Mouse (Mus musculus) Patski (cell line): ENCODE measurements around the gene Lhpp. TPM values are rescaled to one million over a fixed set of nuclear protein-coding genes. Genes with fewer than 3 reads are reported as not detected.
A peak's percentile ranks its signal among the peaks of the same experiment; 100 is the strongest.

Experiments
- ATAC-seq: fragments of 100-300 bp; one replicate; pipeline ENCODE4 v1.8.0; 2021
- CTCF ChIA-PET: fragments of 350-600 bp; sonication (Branson Sonifier 250); formaldehyde crosslinking; loops from one replicate; lab custom pipeline; 2022; ENCODE audit warnings: inconsistent platforms; lab: Charles Lee
- POLR2A ChIA-PET: fragments of 350-600 bp; sonication (Branson Sonifier 250); formaldehyde crosslinking; loops from one replicate; lab custom pipeline; 2022; ENCODE audit warnings: antibody characterized with exemption, inconsistent platforms; lab: Charles Lee
- DNase-seq: peaks from one replicate; pipeline ENCODE4 v3.0.0-alpha.2; 2011; ENCODE audit warnings: low read depth, low spot score
- H3K27me3 ChIP-seq: fragments of 371-371 bp; one replicate; pipeline ENCODE4 v1.5.1; 2021
- CTCF ChIP-seq: fragments of 100-300 bp; IDR thresholded peaks from one replicate; pipeline ENCODE4 v1.5.1; 2021
- in situ Hi-C: fragments of 300-500 bp; cut with MboI; formaldehyde crosslinking; loops from 3 replicates; pipeline ENCODE4 v1.11.1; 2018; ENCODE audit warnings: low pct_unique_long_range_greater_than_20kb, mixed read lengths
- polyA plus RNA-seq: library from polyadenylated mRNA; unstranded; gene quantifications from one replicate; pipeline ENCODE4 v1.2.3, GENCODE M21; 2021

Lhpp gene
- polyA plus RNA-seq, 1 experiment from 2014 or later = 23.6 TPM

DNA sequence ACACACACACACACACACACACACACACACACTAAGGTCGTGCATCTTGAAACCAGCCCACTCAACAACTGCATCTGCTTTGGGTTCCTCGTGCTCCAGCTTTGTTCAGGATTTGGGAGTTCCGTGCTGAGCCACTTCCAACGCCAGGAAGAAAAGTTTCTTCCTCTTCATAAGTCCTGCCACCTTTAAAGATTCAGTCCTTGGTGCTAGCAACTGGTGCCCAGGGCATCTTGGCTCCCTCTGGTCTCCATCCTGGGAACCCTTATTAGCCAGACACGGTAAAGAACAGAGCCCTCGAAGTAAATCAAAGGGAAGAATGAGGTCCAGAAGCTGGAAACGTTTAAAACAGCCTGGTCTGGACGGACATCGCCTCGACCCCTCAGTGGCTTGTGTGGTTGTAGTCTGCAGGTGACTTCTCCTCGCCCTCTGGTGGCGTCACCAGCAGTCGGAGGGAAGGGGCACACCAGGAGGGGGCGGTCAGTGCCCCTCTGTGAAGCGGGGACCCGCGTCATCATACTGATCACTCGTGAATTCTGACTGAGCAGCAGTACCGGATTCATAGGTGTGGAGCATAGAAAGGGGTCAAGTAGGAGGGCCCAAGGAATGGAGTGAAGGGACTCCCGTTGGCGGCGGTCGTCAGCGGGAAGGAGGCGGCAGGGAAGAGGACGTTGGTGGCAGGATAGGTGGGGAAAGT, 13.7 kb upstream of the Lhpp start:
- TF ChIP-seq CTCF = no peak
- ChIA-PET CTCF (no interaction called here), POLR2A (interaction anchor here (0.7 kb wide), 1 partner anchor 1258 kb away, joined by 3 read pairs; no protein-coding TSS in a partner anchor)
- in situ Hi-C loops = no loop called here
- no peaks in the 10 kb centered on the region for H3K27me3 ChIP-seq
- ATAC-seq (no peak), DNase-seq (no peak)

DNA sequence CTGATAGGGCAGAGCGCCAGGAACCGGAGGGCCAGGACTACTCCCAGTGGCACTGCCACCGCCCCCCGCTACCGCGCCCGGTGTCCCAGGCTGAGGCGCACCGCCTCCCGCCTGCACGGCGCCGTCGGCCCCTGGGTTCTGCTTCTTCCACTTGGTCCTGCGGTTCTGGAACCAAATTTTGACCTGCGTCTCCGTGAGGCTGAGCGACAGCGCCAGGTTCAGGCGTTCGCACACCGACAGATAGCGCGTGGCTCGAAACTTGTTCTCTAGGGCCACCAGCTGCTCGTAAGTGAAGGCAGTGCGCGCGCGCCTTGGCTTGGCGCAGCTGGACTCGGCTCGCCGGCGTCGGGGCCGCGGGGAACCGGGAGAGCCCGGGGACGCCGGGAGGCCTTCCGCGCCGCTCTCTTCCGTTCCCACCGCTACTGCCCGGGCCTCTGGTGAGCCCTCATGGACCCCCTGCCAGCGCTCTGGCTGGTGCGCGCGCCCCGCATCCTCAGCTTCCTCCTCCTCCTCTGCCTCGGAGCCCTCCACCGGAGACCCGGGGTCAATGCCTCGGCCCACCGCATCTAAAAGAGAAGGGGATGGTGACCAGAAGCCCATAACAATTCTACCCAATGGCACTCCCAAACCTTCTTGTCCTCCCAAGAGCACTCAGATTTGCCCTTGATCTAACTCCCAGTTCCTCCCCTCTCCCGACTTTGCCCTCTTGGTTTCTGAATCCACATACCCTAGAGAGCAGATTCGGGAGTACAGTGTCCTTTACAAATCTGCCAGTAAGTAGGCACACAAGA, 13.0 kb upstream of the Lhpp start:
- no peaks in the 10 kb centered on the region for H3K27me3 ChIP-seq
- in situ Hi-C loops = no loop called here
- no peak for TF ChIP-seq CTCF
- CTCF ChIA-PET = no interaction called here
- DNase-seq (no peak), ATAC-seq (no peak)
- POLR2A ChIA-PET = no interaction called here

DNA sequence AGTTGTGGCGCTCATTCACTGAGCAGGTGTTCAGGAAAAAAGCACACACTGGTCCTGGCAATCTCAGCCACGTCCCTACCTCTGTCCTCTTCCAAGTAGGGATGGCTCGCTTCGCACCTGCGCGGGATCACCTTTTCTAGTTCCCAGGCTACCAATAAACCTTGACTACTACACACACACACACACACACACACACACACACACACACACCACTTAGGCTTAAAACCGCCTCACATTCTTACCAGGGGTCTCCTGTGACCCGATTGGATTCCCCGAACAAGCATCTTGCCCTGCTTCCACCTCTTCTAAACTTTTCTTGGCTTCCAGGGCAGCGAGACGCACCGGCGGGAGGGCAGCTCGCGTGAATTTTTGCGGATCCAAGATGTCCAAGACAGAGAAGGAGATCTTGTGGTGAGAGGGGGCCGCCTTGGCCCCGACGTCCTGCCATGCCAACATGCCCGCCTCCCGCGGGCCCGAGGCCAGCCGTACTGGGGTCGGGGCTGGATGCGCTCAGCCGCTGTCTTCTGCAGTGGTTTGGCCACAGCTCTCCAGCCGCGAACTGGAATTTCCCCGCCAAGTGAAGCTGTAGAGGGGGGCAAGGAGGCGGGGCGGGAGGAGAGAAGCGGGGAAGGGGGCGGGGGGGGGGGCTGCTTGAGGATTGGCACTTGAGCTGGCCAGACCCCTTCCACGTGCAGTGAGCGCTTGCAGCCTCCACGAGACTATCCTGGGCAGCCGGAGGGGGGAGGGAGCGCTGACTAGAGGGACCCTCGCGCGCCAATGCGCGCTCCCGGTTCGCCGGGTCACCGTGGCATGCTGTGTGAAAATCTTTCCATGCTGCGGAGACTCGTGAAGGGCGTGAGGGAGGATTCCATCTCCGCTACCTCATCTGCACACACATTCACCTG, 11.1 kb upstream of the Lhpp start, which contains the start of gene Nkx1-2:
Gene Nkx1-2, minus strand, starts transcription at position 567 of the 905 bp plus-strand sequence.
- in situ Hi-C loops = no loop called here
- CTCF ChIA-PET = no interaction called here
- DNase-seq (no peak), ATAC-seq (peak; percentile 29)
- POLR2A ChIA-PET = no interaction called here
- TF ChIP-seq CTCF = no peak
- H3K27me3 ChIP-seq = no peaks in the 10 kb centered on the region

DNA sequence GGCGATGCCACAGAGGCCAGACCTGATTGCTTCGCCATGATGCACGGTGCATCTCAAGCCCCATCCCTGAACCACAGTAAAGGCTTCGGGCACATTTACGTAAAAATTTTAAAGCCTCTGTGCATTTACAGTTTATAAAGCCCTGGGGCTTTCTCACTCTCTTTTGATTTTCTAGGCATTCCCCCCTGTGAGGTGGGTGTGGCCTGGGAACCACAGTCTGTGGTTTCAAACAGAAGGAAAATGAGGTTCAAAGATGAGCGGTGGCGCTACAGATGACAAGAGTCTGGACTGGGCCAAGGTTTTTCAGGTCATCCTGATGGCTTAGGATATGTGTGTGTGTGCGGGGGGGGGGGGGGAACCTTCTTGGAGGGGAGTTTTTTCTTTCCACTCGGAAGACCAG, 10.4 kb upstream of the Lhpp start:
- in situ Hi-C loops = no loop called here
- no peak for DNase-seq
- CTCF ChIA-PET = no interaction called here

DNA sequence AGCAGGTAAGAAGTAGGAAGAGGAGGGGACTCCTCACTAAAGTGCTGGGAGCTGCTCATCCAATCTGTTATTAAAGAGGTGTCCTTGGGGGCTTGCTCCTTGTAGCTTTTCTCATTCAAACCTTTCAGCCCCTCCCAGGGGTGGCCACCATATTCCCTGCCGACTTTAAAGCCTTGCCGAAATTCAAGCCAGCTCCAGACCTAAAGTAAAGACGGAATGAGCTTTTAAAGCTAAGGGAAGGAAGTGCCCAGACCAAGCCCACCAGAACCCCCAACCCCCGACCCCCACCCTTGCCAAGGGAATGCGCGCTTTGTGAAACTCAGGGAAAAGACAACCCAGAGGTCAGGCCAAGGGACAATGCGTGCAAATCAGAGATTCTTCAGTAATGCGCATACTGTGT, 9.5 kb upstream of the Lhpp start:
- in situ Hi-C loops = no loop called here
- ATAC-seq (no peak), DNase-seq (no peak)
- H3K27me3 ChIP-seq = no peaks in the 10 kb centered on the region
- ChIA-PET POLR2A (interaction anchor here (0.8 kb wide), 1 partner anchor 124 kb away, joined by 7 read pairs; no protein-coding TSS in a partner anchor), CTCF (no interaction called here)
- TF ChIP-seq CTCF = no peak

More for the DNA sequence above, 10.4 kb upstream of the Lhpp start:
- peak; percentile 42 for ATAC-seq
- H3K27me3 ChIP-seq = no peaks in the 10 kb centered on the region
- POLR2A ChIA-PET = no interaction called here
- TF ChIP-seq CTCF = no peak

DNA sequence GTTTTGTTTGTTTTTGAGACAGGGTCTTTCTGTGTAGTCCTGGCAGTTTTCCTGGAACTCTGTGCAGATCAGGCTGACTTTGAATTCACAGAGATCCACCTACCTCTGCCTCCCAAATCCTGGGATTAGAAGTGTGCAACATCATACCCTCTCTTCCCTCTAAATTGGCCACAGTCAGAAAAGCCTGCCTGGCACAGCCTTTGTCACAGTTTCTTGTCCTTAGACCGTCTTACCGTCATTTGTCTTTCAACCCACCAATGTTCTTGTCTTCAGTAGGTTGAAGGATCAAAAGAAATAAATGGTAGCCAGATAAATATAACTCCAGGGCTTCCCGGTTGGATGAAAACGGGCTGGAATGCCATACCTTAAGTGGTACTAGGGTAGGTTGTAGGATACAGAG, 5.7 kb upstream of the Lhpp start:
- POLR2A ChIA-PET = no interaction called here
- CTCF ChIA-PET = no interaction called here
- no peaks in the 10 kb centered on the region for H3K27me3 ChIP-seq
- no peak for TF ChIP-seq CTCF
- in situ Hi-C loops = no loop called here
- no peak for DNase-seq
- no peak for ATAC-seq

DNA sequence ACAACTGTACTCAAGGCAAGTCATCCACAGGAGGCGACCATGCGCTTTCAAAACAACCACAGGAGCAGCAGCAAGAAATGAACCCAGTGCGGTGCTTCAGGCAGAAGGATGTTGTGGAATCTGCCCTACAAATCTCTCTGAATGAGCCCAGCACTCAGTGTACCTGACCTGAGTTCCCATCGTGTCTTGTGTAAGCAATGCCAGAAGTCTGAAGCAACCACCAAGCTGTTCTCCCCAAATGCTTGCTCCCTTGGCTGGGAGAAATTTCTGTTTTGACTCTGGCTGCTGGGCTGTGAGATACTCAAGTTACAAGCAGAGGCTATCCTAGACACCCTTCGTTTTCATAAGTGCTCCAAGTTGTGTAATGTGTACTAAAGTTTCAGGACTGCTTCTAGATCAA, 4.7 kb upstream of the Lhpp start:
- ATAC-seq (no peak), DNase-seq (no peak)
- no peaks in the 10 kb centered on the region for H3K27me3 ChIP-seq
- ChIA-PET POLR2A (no interaction called here), CTCF (no interaction called here)
- TF ChIP-seq CTCF = no peak
- in situ Hi-C loops = no loop called here

DNA sequence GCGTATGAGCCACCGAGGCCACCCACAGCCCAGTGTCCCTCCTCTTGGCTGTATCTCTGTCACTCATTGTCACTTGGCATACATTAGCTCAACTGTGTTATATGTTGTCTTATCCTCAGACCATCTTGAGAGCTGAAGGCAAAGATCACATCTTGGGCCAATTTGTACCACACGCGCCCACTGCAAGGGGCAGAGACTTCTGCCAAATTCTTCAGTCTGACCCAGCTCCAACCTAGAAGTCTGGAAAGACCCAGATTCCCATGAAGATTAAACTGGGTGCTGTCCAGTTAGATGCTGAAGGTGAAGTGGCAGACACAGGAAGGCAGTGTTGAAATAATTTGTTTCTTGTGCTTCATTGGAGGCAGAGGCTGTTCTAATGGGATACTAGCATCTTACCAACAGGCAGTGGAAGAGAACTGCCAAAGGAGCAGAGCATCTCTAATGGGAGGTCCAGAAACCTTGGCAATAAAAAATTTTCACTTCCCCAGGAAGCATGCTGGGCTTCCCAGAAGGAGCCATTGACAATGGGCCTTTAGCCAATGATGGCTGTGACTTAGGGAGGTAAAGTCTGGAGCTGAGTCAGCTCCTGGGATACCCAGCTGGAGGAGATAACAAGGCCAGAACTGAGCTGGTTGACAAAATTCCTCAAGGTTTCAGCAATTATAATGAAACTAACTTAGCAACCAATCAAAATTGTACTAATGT, 2.0 kb upstream of the Lhpp start:
- DNase-seq (no peak), ATAC-seq (no peak)
- ChIA-PET CTCF (no interaction called here), POLR2A (no interaction called here)
- in situ Hi-C loops = no loop called here
- no peak for TF ChIP-seq CTCF
- H3K27me3 ChIP-seq = no peaks in the 10 kb centered on the region

DNA sequence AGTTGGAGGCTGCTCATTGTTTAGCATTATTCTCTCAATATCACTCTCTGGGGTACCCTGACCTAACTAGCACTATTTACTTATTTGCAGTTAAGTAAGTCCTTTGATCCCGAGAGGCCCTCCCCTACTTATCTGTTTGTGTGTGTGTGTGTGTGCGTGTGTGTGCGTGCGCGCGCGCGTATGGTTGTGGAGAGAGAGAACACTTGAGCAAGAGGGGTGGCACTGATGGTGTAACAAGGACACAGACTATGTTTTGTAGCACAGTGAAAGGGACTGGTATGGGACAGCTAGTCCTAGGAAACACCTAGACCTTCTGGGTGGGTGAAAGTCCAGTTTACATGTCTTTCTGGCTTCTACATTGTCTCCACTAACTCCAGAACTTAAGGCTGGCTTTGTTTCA, 1.1 kb downstream of the Lhpp start:
- ATAC-seq (no peak), DNase-seq (no peak)
- POLR2A ChIA-PET = no interaction called here
- TF ChIP-seq CTCF = no peak
- in situ Hi-C loops = no loop called here
- H3K27me3 ChIP-seq = no peaks in the 10 kb centered on the region
- CTCF ChIA-PET = interaction anchor here (1.2 kb wide), 1 partner anchor 17 kb away, joined by 3 read pairs; no protein-coding TSS in a partner anchor

DNA sequence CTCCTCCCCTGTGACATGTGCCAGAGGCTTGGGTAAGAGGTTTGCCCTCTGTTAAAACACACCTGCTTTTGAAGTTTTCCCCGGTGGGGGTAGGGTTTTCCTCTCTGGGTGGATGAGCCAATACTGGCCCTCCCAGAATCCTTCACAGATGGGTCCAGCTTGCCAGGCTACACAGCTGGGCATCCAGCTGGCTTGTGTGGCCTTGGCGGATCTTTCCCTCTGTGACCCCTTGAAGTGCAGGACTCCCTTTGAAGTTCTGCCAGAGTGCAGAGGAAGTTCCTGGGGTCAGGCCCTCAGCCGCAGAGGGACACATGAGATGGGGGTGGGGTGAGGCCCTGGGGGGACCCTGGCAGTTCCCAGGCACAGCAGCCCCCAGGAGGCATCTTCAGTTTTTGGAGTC, 4.9 kb downstream of the Lhpp start:
- CTCF ChIA-PET = no interaction called here
- ATAC-seq (no peak), DNase-seq (no peak)
- POLR2A ChIA-PET = no interaction called here
- in situ Hi-C loops = no loop called here
- TF ChIP-seq CTCF = no peak
- no peaks in the 10 kb centered on the region for H3K27me3 ChIP-seq
